Mouse (Mus musculus): ENCODE data around the gene Erc2. TPM values are rescaled to one million over a fixed set of nuclear protein-coding genes. Genes with fewer than 3 reads are reported as not detected.

Gene Erc2
- total and polyA plus RNA-seq, 3 experiments, result not detected

- Histone ChIP-seq H3K27ac (ENCODE audit: insufficient read depth, low read depth) (no peak overlapping the region), H3K4me3 (replicated peaks in 1 of 3; ENCODE audit: low read depth in 2 of 3, low read length in 2 of 3, poor library complexity in 1 of 3) (no peak overlapping the region), H3K9me3 (replicated peaks; ENCODE audit: low read length) (no peaks in the 10 kb centered on the region), H3K27me3 (replicated peaks) (no peaks in the 10 kb centered on the region), H3K79me2 (replicated peaks; ENCODE audit: control insufficient read depth, extremely low read depth, insufficient read depth, poor library complexity, severe bottlenecking) (no peaks in the 10 kb centered on the region), H3K9ac (ENCODE audit: insufficient read depth, low read depth) (no peak overlapping the region), H3K36me3 (replicated peaks in 1 of 2; ENCODE audit: control insufficient read depth in 1 of 2, insufficient read depth in 1 of 2, low read length in 1 of 2) (no peaks in the 10 kb centered on the region), H3K4me2 (ENCODE audit: insufficient read depth, low read depth, poor library complexity, severe bottlenecking) (no peak overlapping the region), H3K4me1 (ENCODE audit: control insufficient read depth in 1 of 2, insufficient read depth in 2 of 2) (no peaks in the 10 kb centered on the region)
- no peak for TF ChIP-seq JUN (IDR thresholded peaks at IDR 0.05; ENCODE audit: insufficient read depth, low read depth, low read length)
- TF ChIP-seq IRF4 (IDR thresholded peaks at IDR 0.05; ENCODE audit: low read depth, low read length), result no peak
- no peak for TF ChIP-seq RAD21 (IDR thresholded peaks at IDR 0.05; ENCODE audit: low read depth, low read length)
- in situ Hi-C loops (cut with MboI; ENCODE audit: low pct_ligation_motif_present, low pct_unique_long_range_greater_than_20kb, low sequenced_read_pairs), result no loop called here
- no peak for DNase-seq (ENCODE audit: extremely low read depth)
- dilution Hi-C loops (cut with MboI; ENCODE audit: extremely low pct_ligation_motif_present, extremely low pct_unique_long_range_greater_than_20kb, low sequenced_read_pairs), result no loop called here
Observed at GRCm38 (mm10) chr14:27937922-27938321, 315.7 kb downstream of the Erc2 start.

- H3K79me2 ChIP-seq (replicated peaks; ENCODE audit: control insufficient read depth, extremely low read depth, insufficient read depth, poor library complexity, severe bottlenecking), result no peaks in the 10 kb centered on the region
- H3K4me1 ChIP-seq (ENCODE audit: control insufficient read depth in 1 of 2, insufficient read depth in 2 of 2), result no peaks in the 10 kb centered on the region
- TF ChIP-seq NRF1 (IDR thresholded peaks at IDR 0.05; ENCODE audit: low read depth, low read length) (no peak), BHLHE40 (IDR thresholded peaks at IDR 0.05; ENCODE audit: low read depth, low read length) (no peak), HCFC1 (IDR thresholded peaks at IDR 0.05; ENCODE audit: low read depth, low read length) (no peak), RAD21 (IDR thresholded peaks at IDR 0.05; ENCODE audit: low read depth, low read length) (no peak), JUN (IDR thresholded peaks at IDR 0.05; ENCODE audit: insufficient read depth, low read depth, low read length) (no peak), UBTF (IDR thresholded peaks at IDR 0.05; ENCODE audit: low read depth, low read length) (no peak), RCOR1 (conservative IDR thresholded peaks at IDR 0.05; ENCODE audit: low read depth, low read length) (no peak), PAX5 (IDR thresholded peaks at IDR 0.05; ENCODE audit: low read length) (no peak), CTCF (conservative IDR thresholded peaks at IDR 0.05 in 1 of 2, IDR thresholded peaks at IDR 0.05 in 1 of 2; ENCODE audit: low read depth in 2 of 2, low read length in 2 of 2) (no peak), POLR2A (IDR thresholded peaks at IDR 0.05; ENCODE audit: low read depth, low read length) (no peak), CHD1 (IDR thresholded peaks at IDR 0.05; ENCODE audit: low read depth, low read length) (no peak), ZNF384 (IDR thresholded peaks at IDR 0.05; ENCODE audit: low read depth, low read length) (no peak), E2F4 (IDR thresholded peaks at IDR 0.05; ENCODE audit: insufficient replicate concordance, low read depth, low read length) (no peak), NELFE (IDR thresholded peaks at IDR 0.05; ENCODE audit: low read depth, low read length) (no peak), POLR2AphosphoS2 (IDR thresholded peaks at IDR 0.05; ENCODE audit: low read depth, low read length) (no peak), KAT2A (IDR thresholded peaks at IDR 0.05; ENCODE audit: insufficient replicate concordance, low read length) (no peak), USF1 (IDR thresholded peaks at IDR 0.05; ENCODE audit: low read depth, low read length) (no peak), MXI1 (IDR thresholded peaks at IDR 0.05; ENCODE audit: low read depth, low read length) (no peak), USF2 (conservative IDR thresholded peaks at IDR 0.05; ENCODE audit: low read depth, low read length) (no peak), SIN3A (IDR thresholded peaks at IDR 0.05; ENCODE audit: low read length) (no peak)
- no peak overlapping the region for H3K4me2 ChIP-seq (ENCODE audit: insufficient read depth, low read depth, poor library complexity, severe bottlenecking)
- no peak overlapping the region for H3K9ac ChIP-seq (ENCODE audit: insufficient read depth, low read depth)
- dilution Hi-C loops (cut with MboI; ENCODE audit: extremely low pct_ligation_motif_present, extremely low pct_unique_long_range_greater_than_20kb, low sequenced_read_pairs), result no loop called here
- H3K4me3 ChIP-seq (replicated peaks in 1 of 3; ENCODE audit: low read depth in 2 of 3, low read length in 2 of 3, poor library complexity in 1 of 3), result no peak overlapping the region
- H3K9me3 ChIP-seq (replicated peaks; ENCODE audit: low read length), result no peaks in the 10 kb centered on the region
- in situ Hi-C loops (cut with MboI; ENCODE audit: low pct_ligation_motif_present, low pct_unique_long_range_greater_than_20kb, low sequenced_read_pairs), result no loop called here
- no peak overlapping the region for H3K27ac ChIP-seq (ENCODE audit: insufficient read depth, low read depth)
- no peaks in the 10 kb centered on the region for H3K36me3 ChIP-seq (replicated peaks in 1 of 2; ENCODE audit: control insufficient read depth in 1 of 2, insufficient read depth in 1 of 2, low read length in 1 of 2)
- DNase-seq (ENCODE audit: extremely low read depth), result no peak
- no peaks in the 10 kb centered on the region for H3K27me3 ChIP-seq (replicated peaks)
Observed at GRCm38 (mm10) chr14:27945276-27945675, 323.0 kb downstream of the Erc2 start.

All from CH12.LX (cell line).